Mouse (Mus musculus) bone marrow macrophage, adult 2 months (primary cell): Measurements from ENCODE around the gene Pafah1b2.
A peak's percentile ranks its signal among the peaks of the same experiment; 100 is the strongest.

Source experiments
- CTCF ChIP-seq: IDR thresholded peaks from 2 replicates; pipeline ENCODE4 v1.5.1; 2012; ENCODE audit warnings: low read depth, mild to moderate bottlenecking, low read length, moderate library complexity
- POLR2A ChIP-seq: IDR thresholded peaks from 2 replicates; pipeline ENCODE4 v1.6.1; 2012; ENCODE audit warnings: mild to moderate bottlenecking, low read depth, low read length, borderline replicate concordance

- TF ChIP-seq CTCF (peak; percentile 64), POLR2A (no peak)
Observed at GRCm38 (mm10) chr9:46012091-46013008, at the start of gene Pafah1b2, which contains the start of gene Sik3.
